Mouse (Mus musculus): ENCODE measurements around the gene N4bp3. TPM values are rescaled to one million over a fixed set of nuclear protein-coding genes. Genes with fewer than 3 reads are reported as not detected.

N4bp3 gene
- total RNA-seq, 1 experiment = 23.7 TPM

- Histone ChIP-seq H3K4me3 (ENCODE audit: insufficient read depth in 1 of 2, low read depth in 1 of 2, low read length in 2 of 2, poor library complexity in 1 of 2, severe bottlenecking in 1 of 2) (peak overlapping the region in 1 of 2 experiments; percentile 95; a peak in 1 of 4 replicates), H3K27ac (ENCODE audit: insufficient read depth, low read depth, low read length, poor library complexity, severe bottlenecking) (0 out of 2 replicates have a peak overlapping the region, but pooled peaks have one; percentile 4), H3K36me3 (ENCODE audit: control insufficient read depth, insufficient read depth, low read length, poor library complexity, severe bottlenecking) (peaks cover 53% of the 10 kb centered on the region), H3K4me1 (ENCODE audit: control insufficient read depth in 2 of 2, insufficient read depth in 2 of 2, low read length in 2 of 2, poor library complexity in 1 of 2) (peaks cover 0 to 16% of the 10 kb centered on the region in 2 experiments; a peak in 2 of 4 replicates), H3K9me3 (ENCODE audit: control insufficient read depth, insufficient read depth, low read depth, low read length) (no peaks in the 10 kb centered on the region), H3K9ac (ENCODE audit: insufficient read depth, low read depth, low read length, poor library complexity, severe bottlenecking) (no peak overlapping the region)
- DNase-seq (ENCODE audit: low read depth, low spot score) = no peak
- TF ChIP-seq CHD2 (IDR thresholded peaks at IDR 0.05; ENCODE audit: low read depth, low read length) = no peak
- no peak for TF ChIP-seq ZC3H11A (IDR thresholded peaks at IDR 0.05; ENCODE audit: borderline replicate concordance, low read depth, low read length)
- TF ChIP-seq ZNF384 (IDR thresholded peaks at IDR 0.05; ENCODE audit: low read depth, low read length) = no peak
- no peak for TF ChIP-seq HCFC1 (IDR thresholded peaks at IDR 0.05; ENCODE audit: borderline replicate concordance, insufficient read depth, low read length)
- no peak for TF ChIP-seq MAFK (IDR thresholded peaks at IDR 0.05; ENCODE audit: insufficient read depth, low read depth, low read length)
- in situ Hi-C loops (cut with MboI; ENCODE audit: low sequenced_read_pairs in 2 of 2, unreplicated experiment in 2 of 2) = no loop called here
Measured at GRCm38 (mm10) chr11:51621776-51622175, 28.9 kb downstream of the N4bp3 start.

GRCm38 (mm10) chr11:51620084-51620483 is 30.6 kb downstream of the N4bp3 start:
- Histone ChIP-seq H3K4me1 (ENCODE audit: control insufficient read depth in 2 of 2, insufficient read depth in 2 of 2, low read length in 2 of 2, poor library complexity in 1 of 2) (peaks cover 0 to 9% of the 10 kb centered on the region in 2 experiments; a peak in 2 of 4 replicates), H3K9me3 (ENCODE audit: control insufficient read depth, insufficient read depth, low read depth, low read length) (no peaks in the 10 kb centered on the region)
- in situ Hi-C loops (cut with MboI; ENCODE audit: low sequenced_read_pairs in 2 of 2, unreplicated experiment in 2 of 2) = no loop called here

GRCm38 (mm10) chr11:51619409-51620060 is 31.1 kb downstream of the N4bp3 start, which contains the start of gene Nhp2:
Gene Nhp2 (plus strand): TSS chr11:51619735.
- Histone ChIP-seq H3K9me3 (ENCODE audit: control insufficient read depth, insufficient read depth, low read depth, low read length) (no peaks in the 10 kb centered on the region), H3K9ac (ENCODE audit: insufficient read depth, low read depth, low read length, poor library complexity, severe bottlenecking) (peak within 1 kb of the TSS; percentile 99), H3K4me1 (ENCODE audit: control insufficient read depth in 2 of 2, insufficient read depth in 2 of 2, low read length in 2 of 2, poor library complexity in 1 of 2) (peaks cover under 1 to 13% of the 10 kb centered on the region in 2 experiments; a peak in 3 of 4 replicates), H3K4me3 (ENCODE audit: insufficient read depth in 1 of 2, low read depth in 1 of 2, low read length in 2 of 2, poor library complexity in 1 of 2, severe bottlenecking in 1 of 2) (peak within 1 kb of the TSS; percentile 94 to 95), H3K27ac (ENCODE audit: insufficient read depth, low read depth, low read length, poor library complexity, severe bottlenecking) (peak within 1 kb of the TSS; percentile 84), H3K36me3 (ENCODE audit: control insufficient read depth, insufficient read depth, low read length, poor library complexity, severe bottlenecking) (peaks cover 34% of the 10 kb centered on the region)
- in situ Hi-C loops (cut with MboI; ENCODE audit: low sequenced_read_pairs in 2 of 2, unreplicated experiment in 2 of 2) = loop anchor here (5.0 to 10.0 kb wide), 2 partner anchors 63 to 65 kb away; partner anchors contain the start of gene 0610009B22Rik (in 1 of the 2)
- peak; percentile 100 for DNase-seq (ENCODE audit: low read depth, low spot score)
- TF ChIP-seq ZC3H11A (IDR thresholded peaks at IDR 0.05; ENCODE audit: borderline replicate concordance, low read depth, low read length) = no peak
- no peak for TF ChIP-seq ZNF384 (IDR thresholded peaks at IDR 0.05; ENCODE audit: low read depth, low read length)
- no peak for TF ChIP-seq MAFK (IDR thresholded peaks at IDR 0.05; ENCODE audit: insufficient read depth, low read depth, low read length)
- peak; percentile 95 for TF ChIP-seq CHD2 (IDR thresholded peaks at IDR 0.05; ENCODE audit: low read depth, low read length)
- TF ChIP-seq HCFC1 (IDR thresholded peaks at IDR 0.05; ENCODE audit: borderline replicate concordance, insufficient read depth, low read length) = peak; percentile 53; the same call in 1 of the 2 replicates

More at GRCm38 (mm10) chr11:51620084-51620483, 30.6 kb downstream of the N4bp3 start:
- Histone ChIP-seq H3K27ac (ENCODE audit: insufficient read depth, low read depth, low read length, poor library complexity, severe bottlenecking) (peak overlapping the region; percentile 84), H3K4me3 (ENCODE audit: insufficient read depth in 1 of 2, low read depth in 1 of 2, low read length in 2 of 2, poor library complexity in 1 of 2, severe bottlenecking in 1 of 2) (peak overlapping the region; percentile 94 to 95), H3K36me3 (ENCODE audit: control insufficient read depth, insufficient read depth, low read length, poor library complexity, severe bottlenecking) (peaks cover 39% of the 10 kb centered on the region), H3K9ac (ENCODE audit: insufficient read depth, low read depth, low read length, poor library complexity, severe bottlenecking) (peak overlapping the region; percentile 99)
- TF ChIP-seq HCFC1 (IDR thresholded peaks at IDR 0.05; ENCODE audit: borderline replicate concordance, insufficient read depth, low read length) = no peak
- no peak for TF ChIP-seq ZNF384 (IDR thresholded peaks at IDR 0.05; ENCODE audit: low read depth, low read length)
- TF ChIP-seq MAFK (IDR thresholded peaks at IDR 0.05; ENCODE audit: insufficient read depth, low read depth, low read length) = no peak
- no peak for TF ChIP-seq CHD2 (IDR thresholded peaks at IDR 0.05; ENCODE audit: low read depth, low read length)
- TF ChIP-seq ZC3H11A (IDR thresholded peaks at IDR 0.05; ENCODE audit: borderline replicate concordance, low read depth, low read length) = no peak
- DNase-seq (ENCODE audit: low read depth, low spot score) = no peak

- Histone ChIP-seq H3K9ac (ENCODE audit: insufficient read depth, low read depth, low read length, poor library complexity, severe bottlenecking) (peak overlapping the region; percentile 76), H3K27ac (ENCODE audit: insufficient read depth, low read depth, low read length, poor library complexity, severe bottlenecking) (peak overlapping the region; percentile 47; the same call in 1 of the 2 replicates), H3K9me3 (ENCODE audit: control insufficient read depth, insufficient read depth, low read depth, low read length) (no peaks in the 10 kb centered on the region), H3K4me1 (ENCODE audit: control insufficient read depth in 2 of 2, insufficient read depth in 2 of 2, low read length in 2 of 2, poor library complexity in 1 of 2) (peaks cover 2 to 16% of the 10 kb centered on the region in 2 experiments; a peak in 3 of 4 replicates), H3K4me3 (ENCODE audit: insufficient read depth in 1 of 2, low read depth in 1 of 2, low read length in 2 of 2, poor library complexity in 1 of 2, severe bottlenecking in 1 of 2) (peak overlapping the region; percentile 59 to 80), H3K36me3 (ENCODE audit: control insufficient read depth, insufficient read depth, low read length, poor library complexity, severe bottlenecking) (peaks cover 28% of the 10 kb centered on the region)
- in situ Hi-C loops (cut with MboI; ENCODE audit: low sequenced_read_pairs in 2 of 2, unreplicated experiment in 2 of 2) = loop anchor here (5.0 to 10.0 kb wide), 2 partner anchors 63 to 66 kb away; partner anchors contain the start of gene 0610009B22Rik (in 1 of the 2)
- DNase-seq (ENCODE audit: low read depth, low spot score) = no peak
- TF ChIP-seq MAFK (IDR thresholded peaks at IDR 0.05; ENCODE audit: insufficient read depth, low read depth, low read length) = no peak
- TF ChIP-seq ZNF384 (IDR thresholded peaks at IDR 0.05; ENCODE audit: low read depth, low read length) = peak; percentile 43
- no peak for TF ChIP-seq ZC3H11A (IDR thresholded peaks at IDR 0.05; ENCODE audit: borderline replicate concordance, low read depth, low read length)
Measured at GRCm38 (mm10) chr11:51618894-51619408, 31.7 kb downstream of the N4bp3 start.

Measured in ES-E14 (cell line).